Mouse (Mus musculus): ENCODE results near the gene Pitpnb. TPM values are rescaled to one million over a fixed set of nuclear protein-coding genes. Genes with fewer than 3 reads are reported as not detected.

Gene Pitpnb
- polyA plus RNA-seq, 1 experiment from 2014 or later: 78.8 TPM

DNA sequence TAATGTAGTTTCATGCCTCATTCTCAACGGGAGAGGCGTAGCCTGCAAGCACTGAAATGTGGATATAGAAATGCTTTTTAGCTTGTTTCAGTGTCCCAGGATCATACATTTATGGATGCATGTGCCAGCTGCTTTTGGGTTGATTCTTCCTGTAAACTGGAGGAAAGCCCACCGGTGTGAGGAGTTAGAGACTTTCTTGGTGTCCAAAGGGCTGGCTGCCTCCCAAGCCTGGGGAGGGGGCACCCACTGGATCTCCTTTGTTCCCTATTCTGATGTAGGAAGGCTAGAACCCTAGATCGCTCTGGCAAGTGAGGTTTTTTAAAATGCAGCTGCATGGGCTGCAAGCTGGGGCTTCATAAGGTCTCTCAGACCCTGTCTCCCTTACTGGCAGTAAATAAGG is 93.1 kb downstream of the Pitpnb start:
- Histone ChIP-seq H3K4me1 (ENCODE audit: control insufficient read depth, insufficient read depth, low read length) (peaks cover 47% of the 10 kb centered on the region), H3K27me3 (ENCODE audit: control insufficient read depth, insufficient read depth, low read length) (peaks cover 29% of the 10 kb centered on the region), H3K9me3 (replicated peaks; ENCODE audit: control insufficient read depth, low read length) (no peaks in the 10 kb centered on the region), H3K9ac (ENCODE audit: low read depth, low read length) (no peak overlapping the region), H3K36me3 (ENCODE audit: control insufficient read depth, insufficient read depth, low read length) (0 out of 2 replicates have a peak, but pooled peaks cover 3% of the 10 kb centered on the region), H3K4me2 (no peak overlapping the region), H3K27ac (ENCODE audit: low read depth, low read length) (no peak overlapping the region), H3K4me3 (ENCODE audit: low read depth, low read length) (no peak overlapping the region)
- WGBS (ENCODE audit: insufficient replicate concordance): 81% methylated on average over 4 of the region's 4 CpGs
- ATAC-seq (replicated peaks; ENCODE audit: insufficient number of reproducible peaks, low FRiP score, low TSS enrichment): no peak

DNA sequence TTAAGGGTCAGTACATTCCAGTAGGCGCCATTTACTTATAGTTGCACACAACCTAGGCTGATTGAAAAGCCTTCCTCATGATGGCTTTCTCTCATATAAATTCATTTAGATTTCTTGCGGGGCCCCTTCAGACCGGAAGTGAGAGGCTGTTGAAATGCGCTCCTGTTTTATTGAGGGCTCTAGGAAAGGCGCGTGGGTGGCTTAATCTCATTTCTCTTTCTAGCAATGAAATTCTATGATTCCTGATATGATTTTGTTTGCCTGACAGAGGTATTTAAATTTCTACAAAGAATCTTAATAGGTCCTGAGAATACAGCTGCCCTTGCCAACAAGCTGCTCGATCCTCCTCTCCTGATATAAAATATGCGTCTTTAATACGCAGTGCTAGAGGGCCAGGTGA is 95.2 kb downstream of the Pitpnb start:
- no peak for ATAC-seq (replicated peaks; ENCODE audit: insufficient number of reproducible peaks, low FRiP score, low TSS enrichment)
- H3K4me1 ChIP-seq (ENCODE audit: control insufficient read depth, insufficient read depth, low read length): peaks cover 40% of the 10 kb centered on the region

GRCm38 (mm10) chr5:111426249-111426648 is 95.7 kb downstream of the Pitpnb start:
- Histone ChIP-seq H3K27ac (ENCODE audit: low read depth, low read length) (no peak overlapping the region), H3K9me3 (replicated peaks; ENCODE audit: control insufficient read depth, low read length) (no peaks in the 10 kb centered on the region), H3K4me1 (ENCODE audit: control insufficient read depth, insufficient read depth, low read length) (peaks cover 41% of the 10 kb centered on the region), H3K4me3 (ENCODE audit: low read depth, low read length) (no peak overlapping the region), H3K36me3 (ENCODE audit: control insufficient read depth, insufficient read depth, low read length) (no peaks in the 10 kb centered on the region), H3K9ac (ENCODE audit: low read depth, low read length) (no peak overlapping the region), H3K4me2 (no peak overlapping the region), H3K27me3 (ENCODE audit: control insufficient read depth, insufficient read depth, low read length) (peaks cover 8% of the 10 kb centered on the region)
- ATAC-seq (replicated peaks; ENCODE audit: insufficient number of reproducible peaks, low FRiP score, low TSS enrichment): no peak
- WGBS (ENCODE audit: insufficient replicate concordance): 63% methylated on average over 5 of the region's 5 CpGs

More for the DNA sequence above, 95.2 kb downstream of the Pitpnb start:
- Histone ChIP-seq H3K9ac (ENCODE audit: low read depth, low read length) (no peak overlapping the region), H3K27me3 (ENCODE audit: control insufficient read depth, insufficient read depth, low read length) (peaks cover 12% of the 10 kb centered on the region), H3K9me3 (replicated peaks; ENCODE audit: control insufficient read depth, low read length) (no peaks in the 10 kb centered on the region), H3K36me3 (ENCODE audit: control insufficient read depth, insufficient read depth, low read length) (0 out of 2 replicates have a peak, but pooled peaks cover 1% of the 10 kb centered on the region), H3K27ac (ENCODE audit: low read depth, low read length) (no peak overlapping the region), H3K4me3 (ENCODE audit: low read depth, low read length) (no peak overlapping the region), H3K4me2 (no peak overlapping the region)
- 91% methylated on average over 9 of the region's 9 CpGs for WGBS (ENCODE audit: insufficient replicate concordance)

DNA sequence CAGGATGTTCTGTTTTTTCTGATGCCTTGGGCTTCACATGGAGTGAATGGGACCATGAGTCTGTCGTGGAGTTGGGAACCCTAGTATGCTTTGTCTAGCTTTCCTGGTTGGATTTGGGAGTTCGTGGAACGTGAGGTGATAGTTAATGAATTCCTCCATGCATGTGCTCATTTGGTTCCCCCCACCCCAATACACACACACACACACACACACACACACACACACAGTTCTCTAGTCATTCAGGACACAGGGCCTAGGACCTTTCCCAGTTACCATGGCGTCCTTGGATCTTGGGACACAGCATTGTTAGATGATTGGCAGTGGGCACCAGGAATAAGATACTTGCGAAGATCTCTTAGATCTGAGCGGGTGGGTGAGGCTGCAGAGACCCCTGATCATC is 98.3 kb downstream of the Pitpnb start:
- Histone ChIP-seq H3K36me3 (ENCODE audit: control insufficient read depth, insufficient read depth, low read length) (no peaks in the 10 kb centered on the region; the same call in 1 of the 2 replicates), H3K4me1 (ENCODE audit: control insufficient read depth, insufficient read depth, low read length) (peaks cover 44% of the 10 kb centered on the region), H3K9ac (ENCODE audit: low read depth, low read length) (no peak overlapping the region), H3K4me3 (ENCODE audit: low read depth, low read length) (no peak overlapping the region), H3K27me3 (ENCODE audit: control insufficient read depth, insufficient read depth, low read length) (no peaks in the 10 kb centered on the region), H3K9me3 (replicated peaks; ENCODE audit: control insufficient read depth, low read length) (no peaks in the 10 kb centered on the region), H3K4me2 (no peak overlapping the region), H3K27ac (ENCODE audit: low read depth, low read length) (no peak overlapping the region)
- ATAC-seq (replicated peaks; ENCODE audit: insufficient number of reproducible peaks, low FRiP score, low TSS enrichment): no peak
- WGBS (ENCODE audit: insufficient replicate concordance): 83% methylated on average over 6 of the region's 6 CpGs

- no peak overlapping the region for H3K9ac ChIP-seq (ENCODE audit: low read depth, low read length)
- H3K27ac ChIP-seq (ENCODE audit: low read depth, low read length): 0 out of 2 replicates have a peak overlapping the region, but pooled peaks have one; percentile 3
- H3K27me3 ChIP-seq (ENCODE audit: control insufficient read depth, insufficient read depth, low read length): no peaks in the 10 kb centered on the region
- H3K4me1 ChIP-seq (ENCODE audit: control insufficient read depth, insufficient read depth, low read length): peaks cover 48% of the 10 kb centered on the region
- no peak overlapping the region for H3K4me2 ChIP-seq
- no peaks in the 10 kb centered on the region; the same call in 1 of the 2 replicates for H3K36me3 ChIP-seq (ENCODE audit: control insufficient read depth, insufficient read depth, low read length)
- WGBS (ENCODE audit: insufficient replicate concordance): 24% methylated on average over 7 of the region's 7 CpGs
- H3K9me3 ChIP-seq (replicated peaks; ENCODE audit: control insufficient read depth, low read length): no peaks in the 10 kb centered on the region
- no peak for ATAC-seq (replicated peaks; ENCODE audit: insufficient number of reproducible peaks, low FRiP score, low TSS enrichment)
- no peak overlapping the region for H3K4me3 ChIP-seq (ENCODE audit: low read depth, low read length)
Observed at GRCm38 (mm10) chr5:111429726-111430125, 99.2 kb downstream of the Pitpnb start.

DNA sequence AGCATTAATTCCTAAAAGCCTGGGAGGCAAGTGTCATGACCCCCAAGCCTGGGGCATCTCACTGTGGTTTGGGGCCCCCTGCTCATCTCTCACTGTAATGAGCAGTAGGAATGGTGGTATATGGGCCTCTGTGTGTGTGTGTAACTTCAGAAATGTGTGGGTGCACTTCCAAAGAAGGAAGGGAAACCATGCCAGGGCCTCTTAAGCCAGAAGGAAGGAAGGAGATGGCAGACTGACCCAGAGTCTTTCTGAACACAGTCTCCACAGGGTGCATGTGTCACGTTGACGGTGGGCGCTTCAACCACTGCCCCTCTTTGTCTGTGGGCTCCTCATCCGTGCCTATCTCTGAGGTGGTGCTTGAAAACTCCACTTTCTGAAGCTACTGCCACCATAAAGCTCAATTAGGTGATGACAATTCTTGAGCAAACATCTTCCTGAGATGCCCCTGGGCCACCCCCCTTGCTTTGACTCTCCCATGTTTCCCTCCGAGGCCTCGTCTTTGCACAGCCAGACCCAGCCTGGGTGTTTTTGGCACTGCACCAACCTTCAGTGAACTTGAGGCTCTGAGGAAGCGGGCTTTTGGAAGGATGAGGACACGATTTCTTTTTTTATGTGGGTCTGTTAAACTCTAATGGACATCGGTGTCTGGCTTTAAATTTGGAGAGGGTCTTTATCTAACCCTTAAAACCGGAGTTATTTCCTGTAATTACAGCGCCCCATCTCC is 100.6 kb downstream of the Pitpnb start:
- H3K4me1 ChIP-seq (ENCODE audit: control insufficient read depth, insufficient read depth, low read length): peaks cover 55% of the 10 kb centered on the region
- no peak overlapping the region for H3K27ac ChIP-seq (ENCODE audit: low read depth, low read length)
- 62% methylated on average over 11 of the region's 11 CpGs for WGBS (ENCODE audit: insufficient replicate concordance)
- no peaks in the 10 kb centered on the region for H3K27me3 ChIP-seq (ENCODE audit: control insufficient read depth, insufficient read depth, low read length)
- no peak overlapping the region for H3K4me3 ChIP-seq (ENCODE audit: low read depth, low read length)
- no peak overlapping the region for H3K4me2 ChIP-seq
- peak overlapping the region; percentile 28; the same call in 1 of the 2 replicates for H3K9ac ChIP-seq (ENCODE audit: low read depth, low read length)
- H3K9me3 ChIP-seq (replicated peaks; ENCODE audit: control insufficient read depth, low read length): no peaks in the 10 kb centered on the region
- H3K36me3 ChIP-seq (ENCODE audit: control insufficient read depth, insufficient read depth, low read length): no peaks in the 10 kb centered on the region; the same call in 1 of the 2 replicates
- ATAC-seq (replicated peaks; ENCODE audit: insufficient number of reproducible peaks, low FRiP score, low TSS enrichment): no peak

DNA sequence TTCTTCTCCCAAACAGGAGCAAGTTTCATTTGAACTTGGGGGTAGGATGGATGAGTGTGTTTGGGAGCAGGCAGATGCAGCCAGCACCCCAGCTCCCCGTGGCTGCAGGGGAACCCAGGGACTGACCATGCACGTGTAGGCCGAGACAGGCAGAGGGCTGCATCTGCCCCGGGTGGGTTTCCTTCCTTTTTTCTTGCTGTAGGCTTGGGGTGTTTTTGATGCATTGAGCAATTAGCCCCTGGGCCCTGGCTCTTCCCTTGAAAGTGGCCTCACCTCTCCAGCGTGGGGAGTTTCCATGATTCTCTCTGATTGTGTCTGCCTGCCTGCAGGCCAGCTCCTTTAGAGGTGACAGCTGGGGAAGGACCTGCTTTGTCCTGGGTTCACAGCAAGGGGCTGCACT is 102.3 kb downstream of the Pitpnb start:
- no peak overlapping the region for H3K4me3 ChIP-seq (ENCODE audit: low read depth, low read length)
- H3K27me3 ChIP-seq (ENCODE audit: control insufficient read depth, insufficient read depth, low read length): no peaks in the 10 kb centered on the region
- H3K27ac ChIP-seq (ENCODE audit: low read depth, low read length): no peak overlapping the region
- H3K9ac ChIP-seq (ENCODE audit: low read depth, low read length): no peak overlapping the region
- H3K4me2 ChIP-seq: no peak overlapping the region
- 64% methylated on average over 5 of the region's 5 CpGs for WGBS (ENCODE audit: insufficient replicate concordance)
- no peaks in the 10 kb centered on the region; the same call in 1 of the 2 replicates for H3K36me3 ChIP-seq (ENCODE audit: control insufficient read depth, insufficient read depth, low read length)
- no peak for ATAC-seq (replicated peaks; ENCODE audit: insufficient number of reproducible peaks, low FRiP score, low TSS enrichment)
- H3K9me3 ChIP-seq (replicated peaks; ENCODE audit: control insufficient read depth, low read length): no peaks in the 10 kb centered on the region
- H3K4me1 ChIP-seq (ENCODE audit: control insufficient read depth, insufficient read depth, low read length): peaks cover 55% of the 10 kb centered on the region

DNA sequence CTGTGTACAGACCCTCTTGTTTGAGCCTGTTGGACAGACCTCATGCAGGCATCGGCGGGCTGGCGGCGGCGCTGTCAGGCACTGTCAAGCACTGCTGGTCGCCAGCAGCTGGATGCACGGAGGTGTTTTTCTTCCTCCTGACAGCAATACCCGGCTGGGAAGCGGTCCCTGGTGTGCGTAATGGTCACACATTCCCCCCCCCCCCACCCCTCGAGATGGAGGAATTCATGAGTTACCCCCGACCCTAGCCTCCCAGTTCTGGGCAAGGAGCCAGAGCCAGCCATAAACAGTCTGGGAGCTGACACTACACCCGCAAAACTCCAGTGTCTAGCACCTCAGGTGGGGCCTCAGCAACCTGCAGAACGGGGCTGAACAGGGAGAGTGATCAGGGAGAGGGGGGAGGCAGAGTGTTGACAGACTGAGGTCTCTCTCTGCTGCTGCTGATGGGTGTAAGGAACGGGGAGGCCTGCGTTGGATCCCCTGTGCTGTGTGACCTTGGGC is 103.8 kb downstream of the Pitpnb start:
- H3K27ac ChIP-seq (ENCODE audit: low read depth, low read length): peak overlapping the region; percentile 43; the same call in 1 of the 2 replicates
- H3K27me3 ChIP-seq (ENCODE audit: control insufficient read depth, insufficient read depth, low read length): no peaks in the 10 kb centered on the region
- H3K4me2 ChIP-seq: peak overlapping the region; percentile 44
- peak; percentile 52 for ATAC-seq (replicated peaks; ENCODE audit: insufficient number of reproducible peaks, low FRiP score, low TSS enrichment)
- no peak overlapping the region for H3K9ac ChIP-seq (ENCODE audit: low read depth, low read length)
- no peaks in the 10 kb centered on the region for H3K9me3 ChIP-seq (replicated peaks; ENCODE audit: control insufficient read depth, low read length)
- no peak overlapping the region for H3K4me3 ChIP-seq (ENCODE audit: low read depth, low read length)
- WGBS (ENCODE audit: insufficient replicate concordance): 15% methylated on average over 16 of the region's 16 CpGs
- peaks cover 51% of the 10 kb centered on the region for H3K4me1 ChIP-seq (ENCODE audit: control insufficient read depth, insufficient read depth, low read length)
- no peaks in the 10 kb centered on the region; the same call in 1 of the 2 replicates for H3K36me3 ChIP-seq (ENCODE audit: control insufficient read depth, insufficient read depth, low read length)

Measured in heart, embryonic 11.5 days (tissue).